Mouse (Mus musculus) spleen, adult 18-20 months (tissue): Measurements from ENCODE around the gene Gpr45.

Experiments used
- DNase-seq, 2 experiments: peaks; one replicate each; pipeline ENCODE4 v3.0.0; 2022; ENCODE audit warnings: mixed read lengths in 2 of 2

Gpr45 gene

DNA sequence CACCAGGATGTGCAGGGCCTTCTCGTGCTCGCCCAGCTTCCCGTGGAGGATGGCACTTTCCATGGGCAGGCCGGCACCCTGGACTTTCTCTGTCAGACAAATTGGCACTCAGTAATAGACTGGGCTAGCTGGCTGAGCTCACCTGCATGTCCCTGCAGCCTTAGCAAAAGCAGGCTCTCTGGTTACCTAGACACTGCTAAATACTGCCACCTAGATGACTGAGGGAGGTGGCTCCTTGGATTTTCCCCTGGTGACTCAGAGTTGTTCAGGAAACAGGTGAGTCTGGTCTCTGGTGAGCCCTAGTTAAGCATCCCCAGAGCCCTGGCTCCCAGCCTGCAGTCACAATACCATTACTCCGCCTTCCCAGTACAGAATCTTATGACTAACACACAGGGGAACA is 99.2 kb downstream of the Gpr45 start:
- DNase-seq = no peak

DNA sequence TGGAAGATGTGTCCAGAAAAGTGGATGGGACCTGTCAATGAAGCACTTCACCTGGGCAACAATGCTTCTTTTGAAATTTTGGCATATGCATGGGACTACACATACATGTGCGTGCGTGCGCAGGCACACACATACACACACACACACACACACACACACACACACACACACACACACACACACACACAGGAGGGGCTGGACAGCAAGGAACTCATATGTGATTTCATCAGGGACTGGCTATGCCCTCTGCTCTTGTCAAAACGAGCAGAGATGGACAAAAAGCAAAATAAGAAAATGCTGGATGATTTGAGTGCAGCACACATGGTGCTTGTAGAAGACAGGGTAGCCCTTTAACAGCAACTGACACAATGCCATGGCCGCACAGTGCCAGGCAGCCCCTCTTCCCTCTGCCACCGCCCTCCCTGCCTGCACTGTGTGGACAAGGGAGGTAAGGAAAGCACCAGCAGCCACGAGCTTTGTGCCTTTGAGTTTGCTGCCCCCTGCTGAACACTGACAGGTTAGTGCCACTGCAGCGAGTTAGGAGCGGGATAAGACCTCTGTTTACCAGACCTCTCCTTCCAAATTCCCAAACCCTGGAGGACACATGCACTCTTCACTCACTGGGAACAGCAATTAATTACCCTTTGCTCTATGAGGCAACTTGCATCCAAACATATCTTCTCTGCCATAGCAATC is 113.1 kb downstream of the Gpr45 start:
- peak in 1 of 2 experiments; percentile 19 for DNase-seq

DNA sequence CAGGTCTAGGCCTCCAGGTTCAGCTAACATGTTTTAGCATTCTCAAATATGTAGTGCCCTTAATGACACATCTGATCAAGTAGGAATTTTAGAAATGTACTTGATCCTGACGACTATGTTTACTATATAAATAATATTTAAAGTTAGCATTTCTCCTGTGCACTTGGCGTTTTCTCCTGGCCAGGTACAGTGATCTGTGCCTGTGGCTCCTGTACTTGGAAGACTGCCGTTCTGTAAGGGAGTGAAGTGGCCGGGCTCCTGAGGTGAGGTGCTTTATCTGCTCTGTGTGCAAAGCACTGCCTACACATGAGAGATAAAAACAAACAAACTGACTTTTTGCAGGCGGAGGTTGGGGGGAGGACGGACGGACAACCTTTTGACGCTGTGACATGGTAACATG is 113.9 kb downstream of the Gpr45 start:
- no peak for DNase-seq

DNA sequence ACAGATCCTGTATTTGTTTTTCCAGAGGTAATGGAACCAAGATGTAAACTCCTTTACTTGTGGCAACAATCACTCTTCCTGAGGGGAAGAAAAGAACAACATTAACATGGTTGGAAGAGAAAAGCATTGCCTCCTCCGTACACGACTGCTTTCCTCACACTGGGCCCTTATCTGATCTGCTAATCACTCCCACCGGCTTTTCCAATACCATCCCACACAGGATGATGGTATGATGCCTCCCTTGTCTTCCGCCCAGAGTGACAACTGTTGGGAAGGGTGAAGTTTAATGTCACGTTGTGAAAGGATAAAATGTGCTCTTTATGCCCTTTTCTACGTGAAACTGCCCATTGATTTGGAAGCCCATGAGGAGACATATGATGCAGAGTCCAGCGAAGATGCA is 114.9 kb downstream of the Gpr45 start:
- no peak for DNase-seq

DNA sequence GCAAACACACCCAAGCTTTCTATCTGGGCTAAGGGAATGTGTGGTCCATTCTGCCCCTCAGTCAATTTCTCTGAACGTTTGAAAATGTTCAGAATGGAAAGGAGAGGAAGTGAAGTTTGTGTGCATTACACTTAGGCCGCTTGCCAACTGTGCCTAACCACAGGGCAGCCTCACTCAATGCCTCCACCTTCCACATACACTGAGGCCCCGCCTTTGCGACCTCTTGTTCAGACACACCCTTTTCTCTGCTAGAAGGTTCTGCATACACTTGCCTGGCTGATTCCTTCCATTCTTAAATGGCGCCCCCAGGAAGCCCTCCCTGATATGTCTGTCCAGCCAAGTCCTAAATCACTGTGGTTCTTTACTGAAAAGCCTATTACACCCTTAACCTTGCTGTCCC is 118.1 kb downstream of the Gpr45 start:
- DNase-seq = no peak

DNA sequence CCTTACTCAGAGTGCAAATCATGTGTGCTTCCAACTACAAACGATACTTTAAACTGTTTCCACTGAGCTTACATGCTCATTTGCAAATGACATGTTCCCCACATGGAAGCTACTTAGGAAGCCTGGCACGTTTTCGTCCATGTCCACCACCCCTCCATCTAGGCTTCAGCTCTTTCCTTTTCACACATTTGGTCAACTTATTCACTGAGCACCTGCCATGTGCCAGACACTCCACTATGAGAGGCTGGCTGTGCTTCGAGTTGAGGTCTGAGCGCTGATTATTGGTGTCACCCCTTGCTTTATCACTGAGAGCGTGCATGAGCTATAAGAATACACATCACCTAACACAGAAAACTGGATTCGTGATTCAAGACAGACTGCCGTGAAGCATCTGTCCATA is 119.4 kb downstream of the Gpr45 start:
- DNase-seq = no peak

DNA sequence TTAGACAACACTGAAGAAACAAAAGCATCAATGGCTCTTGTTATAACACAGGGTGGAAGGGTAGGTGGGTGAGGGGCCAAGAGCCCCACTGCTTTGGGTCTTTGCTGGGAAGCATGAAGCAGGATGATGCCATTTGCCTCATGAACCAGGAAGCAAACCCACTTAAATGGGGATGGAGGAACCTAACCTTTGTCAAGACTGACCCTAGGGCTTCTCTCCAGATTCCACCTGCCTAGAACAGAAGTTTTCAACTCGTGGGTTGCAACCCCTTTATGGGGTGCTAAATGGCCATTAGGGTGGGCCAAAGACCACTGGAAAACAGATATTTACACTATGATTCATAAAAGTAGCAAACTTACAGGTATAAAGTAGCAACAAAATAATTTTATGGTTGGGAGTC is 119.9 kb downstream of the Gpr45 start:
- DNase-seq = no peak

DNA sequence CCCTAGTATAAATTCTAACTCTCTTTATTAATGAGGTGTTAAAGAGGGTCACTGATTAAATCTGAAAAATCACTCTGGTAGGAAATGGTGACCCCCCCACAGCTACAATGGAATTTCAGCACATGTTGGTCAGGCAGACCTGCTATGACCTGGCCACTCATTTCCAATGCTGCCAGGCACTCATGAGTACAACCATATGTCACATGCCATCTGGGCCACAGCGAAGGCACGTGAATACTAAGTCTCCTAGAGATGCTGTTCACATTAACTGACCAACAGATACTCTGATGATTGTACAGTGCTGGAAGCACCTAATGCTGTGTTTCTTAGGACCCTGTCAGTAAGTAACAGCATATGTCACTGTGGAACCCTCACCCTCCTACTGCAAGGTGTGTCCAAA is 122.1 kb downstream of the Gpr45 start:
- DNase-seq = no peak

DNA sequence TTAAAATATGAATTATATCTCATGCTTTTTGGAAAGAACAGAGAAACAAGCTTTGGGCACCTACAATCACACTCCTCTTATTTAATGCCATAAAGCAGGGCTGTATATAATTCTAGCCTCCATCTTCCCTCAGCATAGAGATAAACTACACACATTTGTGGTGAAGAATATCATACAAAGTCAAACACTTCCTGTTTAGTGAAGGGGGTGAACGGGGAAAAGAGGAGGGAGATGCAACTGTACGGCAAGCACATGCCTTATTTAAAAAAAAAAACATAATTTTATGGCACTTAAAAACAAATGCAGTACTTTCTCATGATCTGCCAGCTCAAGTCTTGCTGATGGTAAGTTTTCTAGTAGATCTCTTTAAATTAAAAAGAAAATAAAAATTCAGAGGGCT is 125.5 kb downstream of the Gpr45 start:
- no peak for DNase-seq

DNA sequence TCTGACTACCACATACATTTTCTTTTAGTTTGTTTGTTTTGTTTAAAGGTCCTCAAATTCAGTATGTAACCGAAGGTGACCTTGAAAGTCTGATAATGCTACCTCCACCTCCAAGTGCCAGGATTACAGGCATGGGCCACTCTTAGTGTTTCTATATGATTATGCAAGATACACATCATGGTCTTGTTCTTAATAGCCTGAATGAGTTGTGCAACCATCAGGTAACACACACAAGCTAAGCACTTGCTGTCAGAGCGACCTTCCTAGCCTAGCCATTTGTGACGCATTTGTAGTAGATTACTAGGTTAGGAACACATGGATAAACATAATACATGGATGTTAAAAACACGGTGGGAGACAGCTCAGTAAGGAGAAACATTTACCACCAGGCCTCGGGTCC is 130.3 kb downstream of the Gpr45 start:
- DNase-seq = no peak
